Mouse (Mus musculus) ES-E14 (cell line): Measurements from ENCODE around the gene Kcnj4. TPM values are rescaled to one million over a fixed set of nuclear protein-coding genes. Genes with fewer than 3 reads are reported as not detected.

Source experiments
- DNase-seq: peaks from one replicate; pipeline ENCODE4 v3.0.0-alpha.2; 2013; ENCODE audit warnings: low read depth, low spot score
- H3K27ac ChIP-seq: 2 replicates; pipeline ENCODE4 v1.5.1; 2012; ENCODE audit warnings: low read depth, mild to moderate bottlenecking, low read length, moderate library complexity, mixed read lengths; ENCODE audit not compliant: poor library complexity, insufficient read depth, severe bottlenecking
- H3K36me3 ChIP-seq: 2 replicates; pipeline ENCODE4 v1.6.1; 2012; ENCODE audit warnings: mild to moderate bottlenecking, low read length, moderate library complexity, mixed read lengths; ENCODE audit not compliant: control insufficient read depth, poor library complexity, insufficient read depth, severe bottlenecking
- H3K4me1 ChIP-seq, 2 experiments: fragments of 150-350 bp in 1 of 2; sonication (generic) in 1 of 2; 2 replicates each; pipeline ENCODE4 v1.6.1; 2012; ENCODE audit warnings: low read length in 2 of 2, mild to moderate bottlenecking in 1 of 2, mixed read lengths in 1 of 2; ENCODE audit not compliant: control insufficient read depth in 2 of 2, insufficient read depth in 2 of 2, poor library complexity in 1 of 2
- H3K4me3 ChIP-seq, 2 experiments: fragments of 150-350 bp in 1 of 2; sonication (generic) in 1 of 2; 2 replicates each; pipeline ENCODE4 v1.5.1; 2012; ENCODE audit warnings: low read length in 2 of 2, low read depth in 1 of 2, mild to moderate bottlenecking in 1 of 2, mixed read lengths in 1 of 2; ENCODE audit not compliant: insufficient read depth in 1 of 2, poor library complexity in 1 of 2, severe bottlenecking in 1 of 2
- H3K9ac ChIP-seq: 2 replicates; pipeline ENCODE4 v1.6.1; 2012; ENCODE audit warnings: low read depth, mild to moderate bottlenecking, low read length, mixed read lengths; ENCODE audit not compliant: poor library complexity, insufficient read depth, severe bottlenecking
- H3K9me3 ChIP-seq: fragments of 150-350 bp; sonication (generic); 2 replicates; pipeline ENCODE4 v1.6.1; 2012; ENCODE audit warnings: low read depth, mild to moderate bottlenecking, low read length; ENCODE audit not compliant: control insufficient read depth, insufficient read depth
- CHD2 ChIP-seq: IDR thresholded peaks from 2 replicates; pipeline ENCODE4 v1.6.1; 2014; ENCODE audit warnings: mild to moderate bottlenecking, low read depth, low read length, inconsistent platforms
- HCFC1 ChIP-seq: IDR thresholded peaks from 2 replicates; pipeline ENCODE4 v1.6.1; 2012; ENCODE audit warnings: low read length, inconsistent platforms, borderline replicate concordance; ENCODE audit not compliant: insufficient read depth
- MAFK ChIP-seq: IDR thresholded peaks from 2 replicates; pipeline ENCODE4 v1.6.1; 2014; ENCODE audit warnings: mild to moderate bottlenecking, low read depth, low read length, inconsistent platforms; ENCODE audit not compliant: insufficient read depth
- ZC3H11A ChIP-seq: IDR thresholded peaks from 2 replicates; pipeline ENCODE4 v1.6.1; 2012; ENCODE audit warnings: low read depth, mild to moderate bottlenecking, inconsistent platforms, low read length, borderline replicate concordance
- ZNF384 ChIP-seq: IDR thresholded peaks from 2 replicates; pipeline ENCODE4 v1.6.1; 2012; ENCODE audit warnings: low read depth, low read length, inconsistent platforms
- in situ Hi-C, 2 experiments: fragments of 600-800 bp; cut with MboI; formaldehyde crosslinking; loops; one replicate each; pipeline ENCODE4 v1.15.1; 2025; ENCODE audit warnings: low sequenced_read_pairs in 2 of 2, inconsistent platforms in 1 of 2; ENCODE audit not compliant: unreplicated experiment in 2 of 2
- total RNA-seq: library from RNA; depleted of rRNA; stranded (reverse); fragments of 300-350 nt; gene quantifications from 2 replicates; pipeline ENCODE4 v1.2.3, GENCODE M21; 2012

Kcnj4 gene
- total RNA-seq, 1 experiment = 3.2 TPM

GRCm38 (mm10) chr15:79513940-79514339 lies 8.9 kb upstream of the Kcnj4 start:
- Histone ChIP-seq H3K9me3 (no peaks in the 10 kb centered on the region), H3K27ac (no peak overlapping the region), H3K9ac (no peak overlapping the region), H3K4me1 (peaks cover 9 to 16% of the 10 kb centered on the region in 2 experiments; a peak in 3 of 4 replicates), H3K4me3 (no peak overlapping the region), H3K36me3 (no peaks in the 10 kb centered on the region)
- in situ Hi-C loops = no loop called here
- TF ChIP-seq HCFC1 (no peak), CHD2 (no peak), ZNF384 (no peak), ZC3H11A (no peak)
- no peak for DNase-seq

GRCm38 (mm10) chr15:79511553-79512320 lies 6.7 kb upstream of the Kcnj4 start:
- DNase-seq = peak; percentile 54
- in situ Hi-C loops = no loop called here
- peak overlapping the region; percentile 28 for H3K9ac ChIP-seq

GRCm38 (mm10) chr15:79510425-79510824 lies 5.4 kb upstream of the Kcnj4 start:
- TF ChIP-seq HCFC1 = no peak
- no peak for TF ChIP-seq ZC3H11A
- no peak for TF ChIP-seq CHD2
- no peak for TF ChIP-seq ZNF384
- no peak for TF ChIP-seq MAFK
- Histone ChIP-seq H3K36me3 (no peaks in the 10 kb centered on the region), H3K27ac (no peak overlapping the region), H3K4me3 (no peak overlapping the region), H3K4me1 (peaks cover 4 to 7% of the 10 kb centered on the region in 2 experiments; a peak in 3 of 4 replicates), H3K9me3 (no peaks in the 10 kb centered on the region), H3K9ac (no peak overlapping the region)
- in situ Hi-C loops = no loop called here
- DNase-seq = no peak

More at GRCm38 (mm10) chr15:79511553-79512320, 6.7 kb upstream of the Kcnj4 start:
- Histone ChIP-seq H3K4me1 (peaks cover 3 to 4% of the 10 kb centered on the region in 2 experiments; a peak in 2 of 4 replicates), H3K27ac (no peak overlapping the region), H3K36me3 (no peaks in the 10 kb centered on the region), H3K4me3 (peak overlapping the region; percentile 52 to 67), H3K9me3 (no peaks in the 10 kb centered on the region)
- TF ChIP-seq CHD2 (no peak), ZC3H11A (no peak), HCFC1 (no peak), ZNF384 (no peak), MAFK (no peak)

GRCm38 (mm10) chr15:79509998-79510397 lies 5.0 kb upstream of the Kcnj4 start:
- TF ChIP-seq ZC3H11A (no peak), ZNF384 (no peak), CHD2 (no peak), MAFK (no peak), HCFC1 (no peak)
- Histone ChIP-seq H3K36me3 (no peaks in the 10 kb centered on the region), H3K9me3 (no peaks in the 10 kb centered on the region), H3K27ac (no peak overlapping the region), H3K9ac (no peak overlapping the region), H3K4me1 (peaks cover 4 to 7% of the 10 kb centered on the region in 2 experiments; a peak in 3 of 4 replicates), H3K4me3 (no peak overlapping the region)
- in situ Hi-C loops = no loop called here
- no peak for DNase-seq
